Mouse (Mus musculus): ENCODE data around the gene Riok2. TPM values are rescaled to one million over a fixed set of nuclear protein-coding genes. Genes with fewer than 3 reads are reported as not detected.

The Riok2 gene
- polyA plus RNA-seq, 1 experiment from 2014 or later: 24.1 TPM

- 64% methylated on average over 7 of the region's 7 CpGs for WGBS
- no peak overlapping the region for H3K27ac ChIP-seq
- ATAC-seq (ENCODE audit: insufficient read depth, low FRiP score, low read depth): no peak
These were observed 18.8 kb downstream of the Riok2 start for GRCm38 (mm10) chr17:17392863-17393262.

GRCm38 (mm10) chr17:17393300-17393699 is 19.2 kb downstream of the Riok2 start:
- H3K27me3 ChIP-seq (replicated peaks): no peaks in the 10 kb centered on the region
- ATAC-seq (ENCODE audit: insufficient read depth, low FRiP score, low read depth): no peak
- H3K4me1 ChIP-seq: no peaks in the 10 kb centered on the region
- H3K4me3 ChIP-seq (replicated peaks): no peak overlapping the region
- 85% methylated on average over 6 of the region's 6 CpGs for WGBS
- peaks cover 7% of the 10 kb centered on the region; the same call in 1 of the 2 replicates for H3K36me3 ChIP-seq
- H3K9me3 ChIP-seq: no peaks in the 10 kb centered on the region
- no peak overlapping the region for H3K9ac ChIP-seq
- no peak overlapping the region for H3K4me2 ChIP-seq
- H3K27ac ChIP-seq: no peak overlapping the region

More at GRCm38 (mm10) chr17:17392863-17393262, 18.8 kb downstream of the Riok2 start:
- no peak overlapping the region for H3K4me3 ChIP-seq (replicated peaks)
- no peak overlapping the region for H3K4me2 ChIP-seq
- H3K9me3 ChIP-seq: no peaks in the 10 kb centered on the region
- no peak overlapping the region for H3K9ac ChIP-seq
- H3K4me1 ChIP-seq: no peaks in the 10 kb centered on the region
- no peaks in the 10 kb centered on the region for H3K27me3 ChIP-seq (replicated peaks)
- H3K36me3 ChIP-seq: peaks cover 7% of the 10 kb centered on the region; the same call in 1 of the 2 replicates

- Histone ChIP-seq H3K27me3 (replicated peaks) (no peaks in the 10 kb centered on the region), H3K9me3 (no peaks in the 10 kb centered on the region), H3K4me3 (replicated peaks) (no peak overlapping the region), H3K4me2 (no peak overlapping the region), H3K27ac (no peak overlapping the region), H3K4me1 (no peaks in the 10 kb centered on the region), H3K36me3 (peaks cover 7% of the 10 kb centered on the region; the same call in 1 of the 2 replicates), H3K9ac (no peak overlapping the region)
- 26% methylated on average over 4 of the region's 4 CpGs for WGBS
- ATAC-seq (ENCODE audit: insufficient read depth, low FRiP score, low read depth): 0 out of 2 replicates have a peak, but pooled peaks have one; percentile 27
These were observed 20.2 kb downstream of the Riok2 start for GRCm38 (mm10) chr17:17394336-17394735.

DNA sequence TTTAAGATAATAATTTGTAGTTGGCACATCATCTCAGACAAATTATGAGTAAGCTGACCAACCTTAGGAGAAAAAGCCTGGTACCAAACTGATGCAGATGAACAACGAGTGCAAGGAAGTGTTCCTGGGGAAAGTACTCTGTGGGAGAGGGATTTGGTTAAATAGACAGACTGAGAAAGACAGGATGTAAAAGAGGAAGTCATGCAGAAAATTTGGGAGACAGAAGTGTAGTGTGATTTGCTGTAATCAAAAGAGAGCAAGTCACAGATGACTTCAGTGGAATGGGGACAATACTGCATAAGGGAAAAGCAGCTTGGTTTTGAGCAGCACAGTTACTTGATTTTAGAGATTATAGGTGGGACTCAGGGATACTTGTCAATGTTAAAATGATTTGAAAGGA is 22.8 kb downstream of the Riok2 start:
- Histone ChIP-seq H3K4me3 (replicated peaks) (no peak overlapping the region), H3K4me1 (no peaks in the 10 kb centered on the region), H3K27ac (no peak overlapping the region), H3K27me3 (replicated peaks) (no peaks in the 10 kb centered on the region), H3K4me2 (no peak overlapping the region), H3K36me3 (0 out of 2 replicates have a peak, but pooled peaks cover 3% of the 10 kb centered on the region), H3K9ac (no peak overlapping the region), H3K9me3 (no peaks in the 10 kb centered on the region)
- no peak for ATAC-seq (ENCODE audit: insufficient read depth, low FRiP score, low read depth)
- 59% methylated on average over 1 of the region's 1 CpGs for WGBS

DNA sequence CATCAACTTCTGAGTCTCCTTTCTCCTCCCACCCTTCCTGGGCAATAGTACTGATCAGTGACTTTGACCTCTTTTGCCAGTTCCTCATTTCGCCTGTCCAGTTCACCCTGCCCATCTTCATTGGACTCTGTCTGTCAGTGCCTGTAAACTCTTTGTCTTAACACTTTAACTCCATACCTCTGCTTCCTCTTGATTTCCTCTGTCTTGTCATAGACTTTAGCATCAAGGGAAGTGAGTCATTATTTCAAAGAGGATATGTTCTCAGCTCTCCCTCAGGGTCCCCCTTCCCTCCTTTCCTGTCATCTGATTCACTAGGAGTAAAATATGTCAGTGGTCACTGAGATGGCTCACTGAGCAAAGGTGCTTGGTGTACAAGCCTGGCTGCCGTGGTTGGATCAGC is 24.6 kb downstream of the Riok2 start:
- Histone ChIP-seq H3K4me1 (no peaks in the 10 kb centered on the region), H3K9ac (no peak overlapping the region), H3K4me2 (no peak overlapping the region), H3K4me3 (replicated peaks) (no peak overlapping the region), H3K36me3 (no peaks in the 10 kb centered on the region), H3K27ac (no peak overlapping the region), H3K9me3 (no peaks in the 10 kb centered on the region), H3K27me3 (replicated peaks) (no peaks in the 10 kb centered on the region)
- WGBS: 76% methylated on average over 2 of the region's 2 CpGs
- no peak for ATAC-seq (ENCODE audit: insufficient read depth, low FRiP score, low read depth)

GRCm38 (mm10) chr17:17402222-17403004 is 28.3 kb downstream of the Riok2 start, which contains the start of gene Lix1:
Lix1 (plus strand) TSS chr17:17402672.
- no peak within 1 kb of the TSS for H3K4me3 ChIP-seq (replicated peaks)
- no peaks in the 10 kb centered on the region for H3K9me3 ChIP-seq
- ATAC-seq (ENCODE audit: insufficient read depth, low FRiP score, low read depth): 0 out of 2 replicates have a peak, but pooled peaks have one; percentile 68
- H3K36me3 ChIP-seq: no peaks in the 10 kb centered on the region
- no peaks in the 10 kb centered on the region for H3K27me3 ChIP-seq (replicated peaks)
- no peaks in the 10 kb centered on the region for H3K4me1 ChIP-seq
- 34% methylated on average over 6 of the region's 6 CpGs for WGBS
- H3K27ac ChIP-seq: peak within 1 kb of the TSS; percentile 46; the same call in 1 of the 2 replicates
- peak within 1 kb of the TSS; percentile 34 for H3K4me2 ChIP-seq
- no peak within 1 kb of the TSS for H3K9ac ChIP-seq

- H3K9ac ChIP-seq: no peak overlapping the region
- H3K4me1 ChIP-seq: no peaks in the 10 kb centered on the region
- H3K9me3 ChIP-seq: no peaks in the 10 kb centered on the region
- no peaks in the 10 kb centered on the region for H3K27me3 ChIP-seq (replicated peaks)
- peak overlapping the region; percentile 34 for H3K4me2 ChIP-seq
- WGBS: 35% methylated on average over 5 of the region's 5 CpGs
- no peaks in the 10 kb centered on the region for H3K36me3 ChIP-seq
- peak overlapping the region; percentile 46; the same call in 1 of the 2 replicates for H3K27ac ChIP-seq
- no peak for ATAC-seq (ENCODE audit: insufficient read depth, low FRiP score, low read depth)
- H3K4me3 ChIP-seq (replicated peaks): no peak overlapping the region
These were observed 28.9 kb downstream of the Riok2 start for GRCm38 (mm10) chr17:17403038-17403437.

DNA sequence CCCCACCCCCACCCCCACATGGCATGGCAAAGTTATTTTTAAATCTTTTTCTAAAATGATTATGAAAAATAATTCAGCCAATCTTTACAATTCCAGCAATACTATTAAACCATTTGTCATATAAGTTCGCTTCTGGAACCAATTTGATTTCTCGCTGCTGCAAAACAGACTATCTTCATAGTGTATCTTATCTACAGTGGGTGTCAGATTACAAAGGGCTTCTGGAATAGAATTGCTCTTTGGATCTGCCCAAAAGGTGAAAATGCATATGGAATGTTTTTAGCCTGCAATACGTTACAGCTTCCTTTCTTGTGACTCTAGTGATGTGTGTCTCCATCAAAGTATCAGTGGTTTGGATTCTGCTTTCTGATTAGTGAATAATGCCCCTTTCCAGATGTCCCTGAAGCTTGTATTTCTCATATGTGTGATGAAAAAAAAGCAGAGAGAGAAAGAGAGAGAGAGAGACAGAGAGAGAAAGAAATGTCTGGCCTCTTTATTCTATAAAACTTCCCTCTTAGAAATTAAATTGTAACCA is 29.5 kb downstream of the Riok2 start:
- ATAC-seq (ENCODE audit: insufficient read depth, low FRiP score, low read depth): no peak
- no peaks in the 10 kb centered on the region for H3K27me3 ChIP-seq (replicated peaks)
- H3K36me3 ChIP-seq: no peaks in the 10 kb centered on the region
- no peak overlapping the region for H3K4me2 ChIP-seq
- no peak overlapping the region for H3K4me3 ChIP-seq (replicated peaks)
- no peaks in the 10 kb centered on the region for H3K4me1 ChIP-seq
- H3K9ac ChIP-seq: no peak overlapping the region
- no peaks in the 10 kb centered on the region for H3K9me3 ChIP-seq
- no peak overlapping the region for H3K27ac ChIP-seq
- 27% methylated on average over 3 of the region's 3 CpGs for WGBS

GRCm38 (mm10) chr17:17404811-17405544 is 30.9 kb downstream of the Riok2 start:
- no peaks in the 10 kb centered on the region for H3K36me3 ChIP-seq

DNA sequence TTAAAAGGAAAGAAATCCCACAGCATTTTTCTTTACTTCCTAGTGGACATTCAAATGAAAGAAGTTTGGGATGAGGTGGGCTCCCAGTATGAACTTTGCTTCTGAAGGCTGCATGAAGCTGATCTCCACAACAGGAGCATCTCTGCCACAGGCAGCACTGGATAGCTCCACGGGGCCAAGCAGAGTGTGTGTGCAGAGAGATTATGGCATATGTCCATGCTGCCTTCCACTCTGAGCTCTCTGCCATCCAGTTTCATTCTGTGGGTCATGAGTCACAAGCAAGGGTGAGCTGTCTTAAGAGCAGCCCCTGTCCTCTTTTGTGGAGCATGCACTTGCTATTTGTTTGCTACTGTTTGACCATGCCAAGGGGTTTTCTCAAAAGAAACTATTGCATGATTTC is 31.5 kb downstream of the Riok2 start:
- no peak for ATAC-seq (ENCODE audit: insufficient read depth, low FRiP score, low read depth)
- Histone ChIP-seq H3K4me2 (no peak overlapping the region), H3K4me1 (0 out of 2 replicates have a peak, but pooled peaks cover 3% of the 10 kb centered on the region), H3K27me3 (replicated peaks) (no peaks in the 10 kb centered on the region), H3K4me3 (replicated peaks) (no peak overlapping the region), H3K9me3 (no peaks in the 10 kb centered on the region), H3K36me3 (no peaks in the 10 kb centered on the region), H3K27ac (no peak overlapping the region), H3K9ac (no peak overlapping the region)
- WGBS: 57% methylated on average over 1 of the region's 1 CpGs

More at GRCm38 (mm10) chr17:17404811-17405544, 30.9 kb downstream of the Riok2 start:
- no peak for ATAC-seq (ENCODE audit: insufficient read depth, low FRiP score, low read depth)
- no peak overlapping the region for H3K9ac ChIP-seq
- no peak overlapping the region for H3K4me3 ChIP-seq (replicated peaks)
- no peak overlapping the region for H3K27ac ChIP-seq
- H3K9me3 ChIP-seq: no peaks in the 10 kb centered on the region
- H3K4me2 ChIP-seq: no peak overlapping the region
- 54% methylated on average over 8 of the region's 8 CpGs for WGBS
- H3K4me1 ChIP-seq: 0 out of 2 replicates have a peak, but pooled peaks cover 3% of the 10 kb centered on the region
- no peaks in the 10 kb centered on the region for H3K27me3 ChIP-seq (replicated peaks)

DNA sequence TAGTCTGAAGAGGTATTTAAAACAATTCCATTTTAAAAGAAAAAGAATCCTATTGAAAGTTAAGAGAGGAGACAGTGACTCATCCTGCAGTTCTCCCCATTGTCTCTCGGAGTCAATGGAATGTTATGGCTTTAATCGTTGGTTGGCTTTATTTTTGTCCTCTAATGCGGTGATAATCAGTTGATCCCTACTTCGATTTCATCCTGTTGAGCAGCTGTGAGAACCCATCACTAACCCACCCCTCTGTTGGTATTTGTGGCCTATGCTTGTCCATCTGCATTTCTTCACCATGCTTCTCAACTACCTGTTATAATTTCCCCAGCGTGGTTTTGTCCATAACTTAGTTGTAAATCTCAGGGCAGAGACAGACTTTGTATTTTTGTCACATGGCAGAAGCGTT is 34.0 kb downstream of the Riok2 start:
- no peak overlapping the region for H3K27ac ChIP-seq
- H3K4me2 ChIP-seq: no peak overlapping the region
- H3K9ac ChIP-seq: no peak overlapping the region
- 0 out of 2 replicates have a peak, but pooled peaks cover 3% of the 10 kb centered on the region for H3K4me1 ChIP-seq
- no peaks in the 10 kb centered on the region for H3K27me3 ChIP-seq (replicated peaks)
- no peaks in the 10 kb centered on the region for H3K9me3 ChIP-seq
- WGBS: 73% methylated on average over 6 of the region's 6 CpGs
- H3K4me3 ChIP-seq (replicated peaks): no peak overlapping the region
- no peak for ATAC-seq (ENCODE audit: insufficient read depth, low FRiP score, low read depth)
- H3K36me3 ChIP-seq: no peaks in the 10 kb centered on the region

Measured in stomach, embryonic 15.5 days (tissue).